Mouse (Mus musculus) bone marrow, adult 2 months (tissue): Measurements from ENCODE around the gene Itk. TPM values are rescaled to one million over a fixed set of nuclear protein-coding genes. Genes with fewer than 3 reads are reported as not detected.

Experiments
- H3K27ac ChIP-seq: fragments of 200-500 bp; 2 replicates; pipeline ENCODE4 v1.5.1; 2012; ENCODE audit warnings: low read depth, mild to moderate bottlenecking, control low read depth, inconsistent platforms, low read length; ENCODE audit not compliant: control insufficient read depth, poor library complexity, insufficient read depth
- H3K4me1 ChIP-seq: fragments of 200-500 bp; 2 replicates; pipeline ENCODE4 v1.6.1; 2011; ENCODE audit warnings: low read length; ENCODE audit not compliant: control insufficient read depth, insufficient read depth
- H3K4me3 ChIP-seq: fragments of 200-500 bp; replicated peaks from 2 replicates; pipeline ENCODE3; 2011; ENCODE audit warnings: mild to moderate bottlenecking, low read depth, low read length, control low read depth; ENCODE audit not compliant: control insufficient read depth
- CTCF ChIP-seq: fragments of 200-500 bp; IDR thresholded peaks from 2 replicates; pipeline ENCODE4 v1.5.1; 2011; ENCODE audit warnings: low read length, control low read depth; ENCODE audit not compliant: control insufficient read depth, insufficient read depth
- POLR2A ChIP-seq: fragments of 200-500 bp; IDR thresholded peaks from 2 replicates; pipeline ENCODE4 v1.6.1; 2011; ENCODE audit warnings: low read depth, mild to moderate bottlenecking, control low read depth, low read length, borderline replicate concordance; ENCODE audit not compliant: control insufficient read depth
- WGBS: fragments of 180-500 bp; shearing (Covaris S2); methylation state at CpG from one replicate; pipeline ENCODE4 v1.1.7; 2018; 5-methylcytosine and 5-hydroxymethylcytosine counted together
- polyA plus RNA-seq: library from polyadenylated mRNA; stranded (reverse); fragments of >200 nt; gene quantifications from 2 replicates; pipeline ENCODE4 v1.2.4, GENCODE M21; 2011; ENCODE audit warnings: low replicate concordance; ENCODE audit not compliant: missing spikeins, insufficient read depth, insufficient read length

Gene Itk
- polyA plus RNA-seq, 1 experiment, result 4.4 TPM

DNA sequence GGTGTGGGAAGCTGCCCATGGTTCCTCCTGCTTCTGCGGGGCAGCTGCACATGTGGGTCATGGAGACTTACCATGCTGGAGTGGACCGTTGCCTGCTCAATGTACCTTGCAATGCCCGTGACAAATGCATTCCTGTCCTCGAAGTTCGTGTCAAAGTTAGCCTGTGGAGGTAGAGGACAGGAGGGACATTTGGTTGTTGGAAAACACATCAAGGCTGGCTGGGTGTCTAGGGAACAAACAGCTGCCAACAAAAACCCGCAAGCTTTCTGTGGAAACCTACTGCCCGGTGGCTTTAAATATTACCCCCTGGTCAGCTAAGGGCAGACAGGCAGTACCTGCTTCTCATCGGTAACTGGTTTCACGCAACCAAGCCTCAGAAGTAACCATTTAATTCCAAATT lies 99.8 kb downstream of the Itk start:
- TF ChIP-seq CTCF (no peak), POLR2A (no peak)
- H3K27ac ChIP-seq, result no peak overlapping the region
- WGBS, result 89% methylated on average over 9 of the region's 9 CpGs
- H3K4me1 ChIP-seq, result peaks cover 2% of the 10 kb centered on the region
- H3K4me3 ChIP-seq, result no peak overlapping the region

DNA sequence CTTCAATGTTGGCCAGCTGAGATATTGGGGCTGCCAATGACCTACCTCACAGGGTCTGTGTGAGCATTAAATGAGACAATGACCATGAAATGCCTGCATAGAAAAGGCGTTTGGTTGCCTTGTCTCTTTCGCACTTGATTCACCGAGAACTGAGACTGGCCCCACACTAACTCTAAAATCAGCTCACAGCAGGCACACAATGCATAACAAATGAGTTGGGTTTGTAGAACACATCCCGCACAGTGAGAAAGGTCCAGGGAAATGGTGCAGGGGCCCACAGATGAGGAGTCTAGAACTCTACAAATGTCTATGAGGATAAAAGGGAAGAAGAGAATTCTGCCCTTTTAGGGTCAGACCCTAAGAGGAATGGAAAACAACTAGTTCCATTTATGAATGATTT lies 100.3 kb downstream of the Itk start:
- 81% methylated on average over 4 of the region's 4 CpGs for WGBS
- no peak overlapping the region for H3K4me3 ChIP-seq

DNA sequence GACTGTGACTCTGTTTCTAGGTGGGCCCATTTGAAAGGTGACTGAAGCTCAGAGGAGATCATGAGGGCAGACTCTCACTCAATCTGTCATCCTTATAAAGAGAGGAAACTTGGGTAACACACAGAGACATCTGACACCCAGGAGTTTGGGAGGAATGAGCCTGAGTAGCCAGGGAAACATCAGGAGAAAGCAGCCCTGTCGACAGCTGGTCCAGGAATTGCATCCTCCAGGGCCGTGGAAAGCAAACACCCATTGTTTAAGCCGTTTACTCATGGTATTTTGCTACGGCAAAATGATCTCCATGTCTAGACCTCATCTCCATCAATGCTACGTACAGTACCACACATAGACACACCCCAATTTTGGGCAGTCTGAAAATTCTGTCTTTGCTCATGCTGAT lies 101.2 kb downstream of the Itk start:
- Histone ChIP-seq H3K4me1 (peaks cover 2% of the 10 kb centered on the region), H3K27ac (no peak overlapping the region), H3K4me3 (no peak overlapping the region)
- TF ChIP-seq CTCF, result no peak
- no peak for TF ChIP-seq POLR2A
- 81% methylated on average over 5 of the region's 5 CpGs for WGBS

More for the DNA sequence above, 100.3 kb downstream of the Itk start:
- H3K4me1 ChIP-seq, result peaks cover 2% of the 10 kb centered on the region
- TF ChIP-seq CTCF (no peak), POLR2A (no peak)
- H3K27ac ChIP-seq, result no peak overlapping the region

DNA sequence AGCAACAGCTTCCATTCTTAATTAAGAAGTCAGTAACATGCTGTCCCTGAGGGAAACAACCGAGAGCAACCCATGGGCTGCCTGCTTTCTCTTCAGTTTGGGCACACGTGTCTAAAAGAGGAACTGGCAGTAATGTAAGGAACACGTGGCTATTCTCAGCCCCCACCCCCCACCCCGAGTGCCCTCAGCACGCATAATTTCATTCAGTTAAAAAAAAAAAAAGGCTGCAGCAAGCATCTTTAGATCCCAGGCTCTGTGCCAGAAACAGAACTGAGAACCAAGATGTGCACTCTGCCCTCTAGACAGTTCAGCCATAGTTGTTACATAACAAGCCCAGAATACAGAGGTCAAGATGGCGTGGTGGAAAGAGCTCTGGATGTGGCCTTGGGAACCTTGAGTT lies 102.5 kb downstream of the Itk start:
- Histone ChIP-seq H3K27ac (no peak overlapping the region), H3K4me1 (peaks cover 2% of the 10 kb centered on the region), H3K4me3 (no peak overlapping the region)
- WGBS, result 5% methylated on average over 6 of the region's 6 CpGs
- TF ChIP-seq POLR2A, result no peak

DNA sequence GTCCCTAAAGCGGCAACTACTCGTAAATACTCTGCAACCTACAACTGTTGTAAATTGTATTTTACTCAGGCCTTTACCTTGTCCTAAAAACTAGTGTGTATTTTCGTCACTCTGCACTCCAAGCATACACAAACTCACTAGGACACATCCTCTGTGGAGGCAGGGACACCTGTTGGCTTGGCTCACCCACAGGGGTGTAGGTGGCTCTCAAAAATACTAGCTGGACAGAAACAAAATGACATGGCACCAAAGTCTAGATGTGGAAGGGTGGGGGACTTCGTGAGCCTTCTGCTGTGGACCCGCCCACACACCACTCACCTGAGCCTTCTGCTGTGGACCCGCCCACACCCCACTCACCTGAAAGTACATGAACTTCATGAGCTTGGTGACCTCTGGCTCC lies 105.5 kb downstream of the Itk start:
- no peak for TF ChIP-seq CTCF
- 91% methylated on average over 6 of the region's 6 CpGs for WGBS
- Histone ChIP-seq H3K4me1 (peaks cover 2% of the 10 kb centered on the region), H3K4me3 (no peak overlapping the region), H3K27ac (no peak overlapping the region)

DNA sequence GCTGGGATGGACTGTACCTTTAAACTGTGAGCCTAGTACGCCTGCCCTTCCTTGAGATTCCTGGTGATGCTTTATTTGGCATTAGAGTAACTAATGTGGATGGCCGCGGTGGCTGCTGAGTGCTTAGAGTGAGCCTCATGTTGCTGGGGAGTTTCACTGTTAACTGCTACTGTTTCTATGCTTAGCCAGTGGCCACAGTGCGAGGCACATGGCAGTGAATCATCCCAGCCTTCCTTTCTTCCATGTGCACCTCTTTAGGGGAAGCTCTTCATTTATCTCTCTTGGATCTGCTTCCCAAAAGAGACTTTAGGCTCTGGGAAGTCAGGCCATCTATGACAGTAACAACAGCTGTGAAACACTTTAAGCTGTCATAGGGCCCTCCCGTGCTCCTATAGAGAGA lies 106.7 kb downstream of the Itk start:
- H3K27ac ChIP-seq, result no peak overlapping the region
- 89% methylated on average over 5 of the region's 5 CpGs for WGBS
- H3K4me1 ChIP-seq, result peaks cover 2% of the 10 kb centered on the region
- no peak overlapping the region for H3K4me3 ChIP-seq
- TF ChIP-seq POLR2A, result no peak

DNA sequence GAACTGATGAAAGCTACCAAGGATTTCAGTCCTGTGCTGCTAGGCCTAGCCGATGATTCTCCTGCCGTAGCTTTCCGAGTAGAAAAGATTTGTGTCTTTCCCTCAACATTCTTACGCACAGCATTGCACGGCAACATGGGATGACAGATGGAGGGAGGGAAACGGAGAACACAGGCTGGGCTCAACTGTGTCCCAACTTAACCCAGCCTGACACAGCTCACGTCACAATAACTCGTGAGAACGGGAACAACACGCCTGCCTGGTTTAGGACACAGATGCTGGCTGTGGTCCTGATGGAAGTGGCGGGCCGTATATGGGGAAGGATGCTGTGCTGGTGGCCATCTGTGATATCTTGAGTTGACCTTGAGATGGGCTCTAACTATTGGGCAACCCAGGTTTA lies 110.6 kb downstream of the Itk start:
- Histone ChIP-seq H3K27ac (no peak overlapping the region), H3K4me3 (no peak overlapping the region), H3K4me1 (no peaks in the 10 kb centered on the region)
- WGBS, result 92% methylated on average over 12 of the region's 12 CpGs
- TF ChIP-seq POLR2A (no peak), CTCF (no peak)

DNA sequence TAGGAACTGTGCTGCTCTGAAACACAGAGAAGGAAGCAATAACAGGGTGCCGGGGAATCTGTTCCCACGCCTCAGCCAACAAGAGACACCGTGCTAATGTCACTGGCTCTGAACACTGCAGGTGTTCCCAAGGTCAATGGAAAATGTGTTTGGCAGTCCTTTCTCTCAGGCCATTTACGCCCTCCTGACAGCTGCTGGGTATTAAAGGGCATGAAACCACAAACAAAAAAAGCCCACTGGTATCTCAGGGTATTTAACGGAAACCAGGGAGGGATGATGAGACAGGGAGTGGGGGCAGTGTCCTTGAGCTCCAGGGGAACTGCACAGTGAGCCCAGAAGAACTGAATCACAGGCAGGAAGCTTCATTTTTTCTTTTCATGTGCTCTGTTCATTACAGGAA lies 111.2 kb downstream of the Itk start:
- Histone ChIP-seq H3K4me1 (no peaks in the 10 kb centered on the region), H3K27ac (no peak overlapping the region), H3K4me3 (no peak overlapping the region)
- TF ChIP-seq POLR2A (no peak), CTCF (no peak)
- WGBS, result 75% methylated on average over 5 of the region's 5 CpGs

DNA sequence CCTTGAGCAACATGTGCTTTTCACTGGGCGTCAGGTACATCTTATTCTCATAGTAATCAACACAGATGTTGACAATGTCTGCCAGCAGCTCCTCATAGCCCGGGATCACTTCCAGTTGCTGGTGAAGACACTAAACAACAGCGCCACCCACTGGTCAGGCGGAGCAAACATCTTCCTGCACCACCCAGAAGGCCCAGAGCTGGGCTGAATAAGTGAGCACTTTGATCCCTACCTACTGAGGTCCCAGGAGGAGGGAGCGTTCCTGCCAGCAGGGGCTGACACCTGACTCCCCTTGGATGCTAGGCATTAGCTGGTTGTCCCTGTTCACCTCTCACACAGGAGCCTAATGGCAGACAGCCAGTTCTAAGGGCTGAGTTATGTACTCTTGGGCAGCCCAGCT lies 112.5 kb downstream of the Itk start:
- peak; percentile 70 for TF ChIP-seq CTCF
- no peak for TF ChIP-seq POLR2A
- H3K27ac ChIP-seq, result no peak overlapping the region; the same call in 1 of the 2 replicates
- no peaks in the 10 kb centered on the region for H3K4me1 ChIP-seq
- no peak overlapping the region for H3K4me3 ChIP-seq
- 59% methylated on average over 5 of the region's 5 CpGs for WGBS

DNA sequence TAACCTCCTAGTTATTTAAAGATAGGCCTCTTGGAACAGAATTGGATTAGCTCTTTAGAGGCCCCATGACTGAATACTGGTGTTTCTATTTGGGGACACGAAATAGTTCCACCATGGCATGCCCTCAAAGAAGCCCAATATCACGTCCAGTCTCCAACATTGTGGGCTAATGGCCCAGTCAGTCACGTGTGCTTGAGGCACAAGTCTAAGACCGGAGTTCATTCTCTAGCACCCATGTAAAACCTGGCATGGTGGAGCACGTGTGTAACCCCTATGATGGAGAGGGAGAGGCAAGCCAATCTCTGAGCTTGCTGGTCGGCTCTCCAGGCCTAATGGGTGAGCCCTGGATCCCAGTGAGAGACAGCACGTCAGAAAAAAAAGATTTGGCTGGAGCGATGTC lies 113.1 kb downstream of the Itk start:
- Histone ChIP-seq H3K27ac (no peak overlapping the region), H3K4me1 (no peaks in the 10 kb centered on the region), H3K4me3 (no peak overlapping the region)
- 85% methylated on average over 8 of the region's 8 CpGs for WGBS
- TF ChIP-seq CTCF (no peak), POLR2A (no peak)
